Mouse (Mus musculus) c-Kit-positive CD71-negative TER-119-negative erythroid progenitor cells, embryonic 14.5 days (primary cell): ENCODE measurements around the gene Kifc5b.
"Not testable (repeated sequence)": the region's sequence is repeated elsewhere in the genome, so short reads cannot be mapped to it uniquely, and the experiment has no call there.

ENCODE experiments used
- DNase-seq: peaks from one replicate; pipeline ENCODE4 v3.0.0-alpha.2; 2013; ENCODE audit warnings: low read depth

Gene Kifc5b

GRCm38 (mm10) chr17:26919516-26919915 lies 2.6 kb downstream of the Kifc5b start:
- DNase-seq, result not testable (repeated sequence)

- not testable (repeated sequence) for DNase-seq
Measured at GRCm38 (mm10) chr17:26922368-26922767, 5.5 kb downstream of the Kifc5b start.

- DNase-seq, result not testable (repeated sequence)
Measured at GRCm38 (mm10) chr17:26925414-26925813, 8.5 kb downstream of the Kifc5b start.

- not testable (repeated sequence) for DNase-seq
Measured at GRCm38 (mm10) chr17:26931795-26932194, 14.9 kb downstream of the Kifc5b start.

- peak; percentile 81 for DNase-seq
Measured at GRCm38 (mm10) chr17:26932839-26933398, 16.0 kb downstream of the Kifc5b start, which contains the start of gene Phf1. TSS of gene Phf1 (plus strand) at chr17:26933052.

- no peak for DNase-seq
Measured at GRCm38 (mm10) chr17:26933419-26933818, 16.5 kb downstream of the Kifc5b start.

GRCm38 (mm10) chr17:26933885-26934827 lies 17.3 kb downstream of the Kifc5b start:
- DNase-seq, result no peak

GRCm38 (mm10) chr17:26935027-26935426 lies 18.1 kb downstream of the Kifc5b start:
- no peak for DNase-seq

- DNase-seq, result no peak
Measured at GRCm38 (mm10) chr17:26936453-26936852, 19.6 kb downstream of the Kifc5b start.

GRCm38 (mm10) chr17:26936921-26937695 lies 20.2 kb downstream of the Kifc5b start:
- DNase-seq, result no peak

- no peak for DNase-seq
Measured at GRCm38 (mm10) chr17:26937883-26938695, 21.2 kb downstream of the Kifc5b start.

GRCm38 (mm10) chr17:26938731-26939130 lies 21.8 kb downstream of the Kifc5b start:
- no peak for DNase-seq

GRCm38 (mm10) chr17:26939178-26939972 lies 22.5 kb downstream of the Kifc5b start, which contains the start of gene Cuta:
TSS of gene Cuta (minus strand) at chr17:26939569.
- DNase-seq, result peak; percentile 99

- DNase-seq, result no peak
Measured at GRCm38 (mm10) chr17:26939973-26940300, 23.0 kb downstream of the Kifc5b start.

GRCm38 (mm10) chr17:26941031-26941789 lies 24.3 kb downstream of the Kifc5b start, which contains the start of gene Syngap1:
TSS of gene Syngap1 (plus strand) at chr17:26941253.
- no peak for DNase-seq

- DNase-seq, result no peak
Measured at GRCm38 (mm10) chr17:26941841-26942570, 25.1 kb downstream of the Kifc5b start.

- DNase-seq, result no peak
Measured at GRCm38 (mm10) chr17:26945824-26946495, 29.1 kb downstream of the Kifc5b start.

GRCm38 (mm10) chr17:26946567-26946966 lies 29.7 kb downstream of the Kifc5b start:
- no peak for DNase-seq
